Mouse (Mus musculus): Measurements from ENCODE around the gene Ablim2. TPM values are rescaled to one million over a fixed set of nuclear protein-coding genes. Genes with fewer than 3 reads are reported as not detected.

The Ablim2 gene
- polyA plus RNA-seq, 2 experiments, result 0.16 TPM; not detected in 1

GRCm38 (mm10) chr5:35728344-35728956, 29.2 kb upstream of the Ablim2 start:
- Histone ChIP-seq H3K4me3 (ENCODE audit: insufficient read depth in 1 of 2, low read depth in 2 of 2, low read length in 2 of 2) (peak overlapping the region; percentile 1 to 51; a peak in 3 of 4 replicates), H3K27ac (no peak overlapping the region), H3K9me3 (ENCODE audit: control insufficient read depth, low read length) (no peaks in the 10 kb centered on the region), H3K9ac (replicated peaks) (no peak overlapping the region), H3K4me1 (replicated peaks; ENCODE audit: control insufficient read depth in 2 of 2, insufficient read depth in 2 of 2, low read length in 1 of 2) (0 out of 4 replicates have a peak, but pooled peaks cover 0 to 7% of the 10 kb centered on the region in 2 experiments), H3K4me2 (ENCODE audit: low read depth) (peak overlapping the region; percentile 38), H3K36me3 (replicated peaks; ENCODE audit: control insufficient read depth, insufficient read depth, low read depth) (no peaks in the 10 kb centered on the region), H3K27me3 (ENCODE audit: control insufficient read depth, insufficient read depth, low read length) (no peaks in the 10 kb centered on the region)
- WGBS (ENCODE audit: insufficient replicate concordance), result 37% methylated on average over 12 of the region's 12 CpGs
- TF ChIP-seq CTCF (IDR thresholded peaks at IDR 0.05; ENCODE audit: low read depth) (no peak), EP300 (IDR thresholded peaks at IDR 0.05; ENCODE audit: low read depth) (no peak)
- 0 out of 2 replicates have a peak, but pooled peaks have one; percentile 5 for ATAC-seq (ENCODE audit: insufficient read depth)
- DNase-seq (ENCODE audit: low read depth in 3 of 3, low spot score in 3 of 3), result no peak

- H3K4me3 ChIP-seq (ENCODE audit: insufficient read depth in 1 of 2, low read depth in 2 of 2, low read length in 2 of 2), result peak overlapping the region; percentile 1 to 51; a peak in 3 of 4 replicates
- H3K9ac ChIP-seq (replicated peaks), result no peak overlapping the region
- H3K9me3 ChIP-seq (ENCODE audit: control insufficient read depth, low read length), result no peaks in the 10 kb centered on the region
- peak; percentile 10; the same call in 1 of the 2 replicates for TF ChIP-seq CTCF (IDR thresholded peaks at IDR 0.05; ENCODE audit: low read depth)
- TF ChIP-seq EP300 (IDR thresholded peaks at IDR 0.05; ENCODE audit: low read depth), result no peak
- no peaks in the 10 kb centered on the region for H3K36me3 ChIP-seq (replicated peaks; ENCODE audit: control insufficient read depth, insufficient read depth, low read depth)
- H3K27me3 ChIP-seq (ENCODE audit: control insufficient read depth, insufficient read depth, low read length), result no peaks in the 10 kb centered on the region
- ATAC-seq (ENCODE audit: insufficient read depth), result peak; percentile 63
- no peak overlapping the region for H3K27ac ChIP-seq
- H3K4me2 ChIP-seq (ENCODE audit: low read depth), result 0 out of 2 replicates have a peak overlapping the region, but pooled peaks have one; percentile 38
- DNase-seq (ENCODE audit: low read depth in 3 of 3, low spot score in 3 of 3), result no peak
- WGBS (ENCODE audit: insufficient replicate concordance), result 4% methylated on average over 11 of the region's 11 CpGs
- H3K4me1 ChIP-seq (replicated peaks; ENCODE audit: control insufficient read depth in 2 of 2, insufficient read depth in 2 of 2, low read length in 1 of 2), result 0 out of 4 replicates have a peak, but pooled peaks cover 0 to 7% of the 10 kb centered on the region in 2 experiments
Measured at GRCm38 (mm10) chr5:35728957-35729460, 28.7 kb upstream of the Ablim2 start.

GRCm38 (mm10) chr5:35729844-35730243, 27.8 kb upstream of the Ablim2 start:
- no peak overlapping the region for H3K4me2 ChIP-seq (ENCODE audit: low read depth)
- no peak; the same call in 1 of the 2 replicates for ATAC-seq (ENCODE audit: insufficient read depth)
- 0 out of 4 replicates have a peak, but pooled peaks cover 0 to 7% of the 10 kb centered on the region in 2 experiments for H3K4me1 ChIP-seq (replicated peaks; ENCODE audit: control insufficient read depth in 2 of 2, insufficient read depth in 2 of 2, low read length in 1 of 2)
- no peak overlapping the region for H3K4me3 ChIP-seq (ENCODE audit: insufficient read depth in 1 of 2, low read depth in 2 of 2, low read length in 2 of 2)
- H3K27me3 ChIP-seq (ENCODE audit: control insufficient read depth, insufficient read depth, low read length), result no peaks in the 10 kb centered on the region
- 54% methylated on average over 3 of the region's 3 CpGs for WGBS (ENCODE audit: insufficient replicate concordance)
- TF ChIP-seq EP300 (IDR thresholded peaks at IDR 0.05; ENCODE audit: low read depth) (no peak), CTCF (IDR thresholded peaks at IDR 0.05; ENCODE audit: low read depth) (no peak)
- no peaks in the 10 kb centered on the region for H3K36me3 ChIP-seq (replicated peaks; ENCODE audit: control insufficient read depth, insufficient read depth, low read depth)
- no peak for DNase-seq (ENCODE audit: low read depth in 3 of 3, low spot score in 3 of 3)
- H3K9me3 ChIP-seq (ENCODE audit: control insufficient read depth, low read length), result no peaks in the 10 kb centered on the region
- H3K27ac ChIP-seq, result no peak overlapping the region
- no peak overlapping the region for H3K9ac ChIP-seq (replicated peaks)

GRCm38 (mm10) chr5:35730552-35730951, 27.1 kb upstream of the Ablim2 start:
- no peaks in the 10 kb centered on the region for H3K9me3 ChIP-seq (ENCODE audit: control insufficient read depth, low read length)
- no peaks in the 10 kb centered on the region for H3K27me3 ChIP-seq (ENCODE audit: control insufficient read depth, insufficient read depth, low read length)
- no peak overlapping the region for H3K4me2 ChIP-seq (ENCODE audit: low read depth)
- 28% methylated on average over 1 of the region's 1 CpGs for WGBS (ENCODE audit: insufficient replicate concordance)
- ATAC-seq (ENCODE audit: insufficient read depth) (no peak), DNase-seq (ENCODE audit: low read depth in 3 of 3, low spot score in 3 of 3) (no peak)
- H3K4me3 ChIP-seq (ENCODE audit: insufficient read depth in 1 of 2, low read depth in 2 of 2, low read length in 2 of 2), result no peak overlapping the region
- H3K4me1 ChIP-seq (replicated peaks; ENCODE audit: control insufficient read depth in 2 of 2, insufficient read depth in 2 of 2, low read length in 1 of 2), result 0 out of 4 replicates have a peak, but pooled peaks cover 0 to 7% of the 10 kb centered on the region in 2 experiments
- no peak overlapping the region for H3K9ac ChIP-seq (replicated peaks)
- H3K27ac ChIP-seq, result no peak overlapping the region
- no peaks in the 10 kb centered on the region for H3K36me3 ChIP-seq (replicated peaks; ENCODE audit: control insufficient read depth, insufficient read depth, low read depth)
- TF ChIP-seq CTCF (IDR thresholded peaks at IDR 0.05; ENCODE audit: low read depth), result no peak
- TF ChIP-seq EP300 (IDR thresholded peaks at IDR 0.05; ENCODE audit: low read depth), result no peak

GRCm38 (mm10) chr5:35731006-35731405, 26.7 kb upstream of the Ablim2 start:
- ATAC-seq (ENCODE audit: insufficient read depth) (no peak), DNase-seq (ENCODE audit: low read depth in 3 of 3, low spot score in 3 of 3) (no peak)
- Histone ChIP-seq H3K27me3 (ENCODE audit: control insufficient read depth, insufficient read depth, low read length) (no peaks in the 10 kb centered on the region), H3K4me1 (replicated peaks; ENCODE audit: control insufficient read depth in 2 of 2, insufficient read depth in 2 of 2, low read length in 1 of 2) (0 out of 4 replicates have a peak, but pooled peaks cover 0 to 7% of the 10 kb centered on the region in 2 experiments), H3K9me3 (ENCODE audit: control insufficient read depth, low read length) (no peaks in the 10 kb centered on the region), H3K9ac (replicated peaks) (no peak overlapping the region), H3K4me2 (ENCODE audit: low read depth) (no peak overlapping the region), H3K36me3 (replicated peaks; ENCODE audit: control insufficient read depth, insufficient read depth, low read depth) (no peaks in the 10 kb centered on the region), H3K27ac (no peak overlapping the region), H3K4me3 (ENCODE audit: insufficient read depth in 1 of 2, low read depth in 2 of 2, low read length in 2 of 2) (no peak overlapping the region)
- WGBS (ENCODE audit: insufficient replicate concordance), result 55% methylated on average over 4 of the region's 4 CpGs
- TF ChIP-seq EP300 (IDR thresholded peaks at IDR 0.05; ENCODE audit: low read depth), result no peak
- TF ChIP-seq CTCF (IDR thresholded peaks at IDR 0.05; ENCODE audit: low read depth), result no peak

Data from liver, embryonic 14.5 days (tissue).